Mouse (Mus musculus) intestine, postnatal 0 days (tissue): ENCODE measurements at regions not wholly inside any gene's neighbourhood (a gene's known extent, or its start where the extent isn't known, plus 50 kb on each side); places are given as distances from the start of the nearest gene placed in this dataset.
A peak's percentile ranks its signal among the peaks of the same experiment; 100 is the strongest.
"Not testable (repeated sequence)": the region's sequence is repeated elsewhere in the genome, so short reads cannot be mapped to it uniquely, and the experiment has no call there.

Experiments
- ATAC-seq: fragments of 200-750 bp; cut with Nextera tagmentation; 2 replicates; pipeline ENCODE4 v1.8.0; 2017; ENCODE audit warnings: mild to moderate bottlenecking, moderate TSS enrichment, moderate library complexity
- H3K27ac ChIP-seq: fragments of 300-500 bp; sonication (generic); 2 replicates; pipeline ENCODE4 v1.5.1; 2014; ENCODE audit warnings: mild to moderate bottlenecking, low read depth, low read length, moderate library complexity
- H3K27me3 ChIP-seq: fragments of 300-500 bp; sonication (generic); replicated peaks from 2 replicates; pipeline ENCODE4 v1.6.1; 2014; ENCODE audit warnings: low read length, mixed read lengths; ENCODE audit not compliant: control insufficient read depth, insufficient read depth
- H3K36me3 ChIP-seq: fragments of 300-500 bp; sonication (generic); 2 replicates; pipeline ENCODE4 v1.6.1; 2014; ENCODE audit warnings: mild to moderate bottlenecking, moderate library complexity; ENCODE audit not compliant: control insufficient read depth, insufficient read depth
- H3K4me1 ChIP-seq: fragments of 300-500 bp; sonication (generic); replicated peaks from 2 replicates; pipeline ENCODE4 v1.6.1; 2014; ENCODE audit warnings: antibody characterized with exemption, low read length, mixed read lengths; ENCODE audit not compliant: control insufficient read depth, insufficient read depth
- H3K4me2 ChIP-seq: fragments of 300-500 bp; sonication (generic); replicated peaks from 2 replicates; pipeline ENCODE4 v1.6.1; 2014; ENCODE audit warnings: low read depth, mild to moderate bottlenecking, moderate library complexity
- H3K4me3 ChIP-seq: fragments of 300-500 bp; sonication (generic); 2 replicates; pipeline ENCODE4 v1.5.1; 2014; ENCODE audit warnings: low read depth, low read length
- H3K9ac ChIP-seq: fragments of 300-500 bp; sonication (generic); 2 replicates; pipeline ENCODE4 v1.6.1; 2014; ENCODE audit warnings: mild to moderate bottlenecking, low read depth, low read length
- H3K9me3 ChIP-seq: fragments of 300-500 bp; sonication (generic); 2 replicates; pipeline ENCODE4 v1.6.1; 2016; ENCODE audit warnings: mixed run types; ENCODE audit not compliant: control insufficient read depth
- CTCF ChIP-seq: sonication (generic); IDR thresholded peaks from 2 replicates; pipeline ENCODE4 v1.5.1; 2016; ENCODE audit warnings: low read depth, mild to moderate bottlenecking, control low read depth, antibody characterized with exemption, moderate library complexity
- WGBS: fragments of 180-500 bp; shearing (Covaris S2); extraction: QIAGEN DNeasy Blood & Tissue Kit; methylation state at CpG from one replicate; pipeline ENCODE4 v1.1.7; 2014; 5-methylcytosine and 5-hydroxymethylcytosine counted together

DNA sequence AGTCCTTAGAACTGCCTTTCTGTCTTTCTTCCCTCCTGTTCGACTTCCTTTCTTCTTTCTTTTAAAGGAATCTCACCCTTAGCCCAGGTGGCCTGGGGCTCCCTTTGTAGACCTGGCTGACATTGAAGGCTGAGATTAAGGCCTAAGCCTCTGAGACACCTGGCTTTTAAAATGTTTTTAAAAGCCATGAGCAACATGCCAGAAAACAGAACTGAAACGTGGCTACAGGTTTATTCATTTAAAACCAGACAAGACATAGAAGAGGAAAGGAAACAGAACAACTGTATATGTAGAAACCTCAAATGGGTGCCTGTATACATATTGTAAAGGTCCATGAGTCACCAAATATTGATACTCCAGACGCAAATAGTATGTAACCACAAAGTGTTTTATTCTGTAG is 242.8 kb upstream of the Vmn1r3 start:
- Histone ChIP-seq H3K4me1 (no peaks in the 10 kb centered on the region), H3K9me3 (no peaks in the 10 kb centered on the region), H3K36me3 (no peaks in the 10 kb centered on the region), H3K27me3 (no peaks in the 10 kb centered on the region), H3K4me2 (no peak overlapping the region), H3K4me3 (no peak overlapping the region), H3K9ac (no peak overlapping the region), H3K27ac (no peak overlapping the region)
- 60% methylated on average over 3 of the region's 3 CpGs for WGBS
- TF ChIP-seq CTCF: no peak
- no peak for ATAC-seq

DNA sequence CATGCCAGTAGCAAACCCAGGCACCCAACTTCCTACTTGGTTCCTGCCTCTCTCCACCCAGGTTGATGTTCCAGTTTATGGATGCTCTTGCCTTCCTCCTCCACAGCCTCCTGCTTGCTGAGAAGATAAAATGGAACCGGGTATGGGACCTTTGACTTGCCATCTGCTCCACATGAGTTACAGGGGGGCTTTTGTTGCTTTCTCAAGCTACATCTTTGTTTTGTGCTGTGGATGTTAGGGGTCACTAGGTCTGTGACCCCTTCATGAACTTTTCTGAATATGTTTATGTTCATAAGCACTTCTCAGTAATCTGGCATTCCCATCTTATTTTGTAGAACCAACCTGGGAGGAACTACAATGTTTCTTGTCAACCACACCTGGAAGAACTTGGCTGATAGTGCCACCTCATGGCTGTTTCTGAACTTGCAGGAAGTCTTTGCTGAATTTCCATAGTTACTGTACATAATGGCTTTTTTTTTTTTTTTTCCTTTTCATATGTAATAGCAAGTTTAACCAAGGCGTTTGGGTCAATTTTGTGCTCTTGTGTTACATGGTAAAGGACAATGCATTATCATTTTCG is 234.9 kb upstream of the Vmn1r3 start:
- Histone ChIP-seq H3K9me3 (no peaks in the 10 kb centered on the region), H3K27ac (no peak overlapping the region), H3K36me3 (no peaks in the 10 kb centered on the region), H3K4me1 (no peaks in the 10 kb centered on the region), H3K27me3 (no peaks in the 10 kb centered on the region), H3K4me3 (no peak overlapping the region), H3K9ac (no peak overlapping the region), H3K4me2 (no peak overlapping the region)
- WGBS: 17% methylated on average over 3 of the region's 3 CpGs
- ATAC-seq: peak; percentile 28; the same call in 1 of the 2 replicates
- peak; percentile 78 for TF ChIP-seq CTCF

DNA sequence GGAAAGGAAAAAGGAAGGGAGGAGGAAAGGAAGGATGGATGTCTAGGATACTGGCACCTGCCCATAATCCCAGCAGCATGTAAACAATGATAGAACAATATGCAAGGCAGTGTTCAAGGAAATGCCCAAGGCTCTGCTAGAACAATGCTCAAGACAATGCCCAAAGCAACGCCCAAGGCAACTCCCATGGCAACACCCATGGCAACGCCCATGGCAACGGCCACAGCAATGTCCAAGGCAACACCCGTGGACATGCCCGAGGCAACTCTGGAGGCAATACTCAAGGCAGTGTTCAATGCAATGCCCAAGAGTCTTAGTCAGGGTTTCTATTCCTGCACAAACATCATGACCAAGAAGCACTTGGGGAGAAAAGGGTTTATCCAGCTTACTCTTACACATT is 231.5 kb upstream of the Vmn1r3 start:
- H3K4me1 ChIP-seq: no peaks in the 10 kb centered on the region
- no peaks in the 10 kb centered on the region for H3K27me3 ChIP-seq
- 78% methylated on average over 5 of the region's 5 CpGs for WGBS
- no peak overlapping the region for H3K9ac ChIP-seq
- H3K4me2 ChIP-seq: no peak overlapping the region
- H3K4me3 ChIP-seq: no peak overlapping the region
- no peak for TF ChIP-seq CTCF
- ATAC-seq: no peak
- H3K27ac ChIP-seq: no peak overlapping the region
- no peaks in the 10 kb centered on the region for H3K9me3 ChIP-seq
- H3K36me3 ChIP-seq: no peaks in the 10 kb centered on the region

DNA sequence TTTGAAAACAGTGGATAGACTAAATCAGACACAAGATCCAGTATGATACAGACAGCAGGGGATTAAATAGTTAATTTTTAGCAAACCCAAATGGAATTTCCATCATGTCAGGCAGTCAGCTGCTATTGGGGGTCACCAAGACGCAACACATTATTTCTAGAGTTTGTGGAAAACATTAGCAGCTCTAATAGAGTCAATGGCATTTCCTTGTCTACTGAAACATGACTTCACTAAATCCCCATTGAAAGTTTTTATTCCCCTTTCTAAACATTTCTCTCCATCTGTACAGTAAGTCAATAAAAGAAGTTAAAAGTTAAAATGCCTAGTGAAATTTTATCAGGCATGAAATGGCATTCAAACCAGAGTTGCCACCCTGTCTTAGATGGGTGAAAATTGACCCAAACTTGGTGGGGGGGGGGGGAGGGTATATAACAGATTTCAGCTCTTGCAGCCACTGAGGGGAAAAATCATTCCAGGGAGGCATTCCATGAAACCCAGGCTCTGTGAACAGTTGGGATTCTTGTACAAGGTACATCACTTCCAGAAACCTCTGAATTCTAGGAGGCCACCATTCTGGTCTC is 229.4 kb upstream of the Vmn1r3 start:
- H3K4me2 ChIP-seq, H3K27ac ChIP-seq, H3K9me3 ChIP-seq, ATAC-seq, H3K36me3 ChIP-seq, H3K9ac ChIP-seq, H3K4me1 ChIP-seq, H3K4me3 ChIP-seq, H3K27me3 ChIP-seq: not testable (repeated sequence)
- 56% methylated on average over 1 of the region's 1 CpGs for WGBS

DNA sequence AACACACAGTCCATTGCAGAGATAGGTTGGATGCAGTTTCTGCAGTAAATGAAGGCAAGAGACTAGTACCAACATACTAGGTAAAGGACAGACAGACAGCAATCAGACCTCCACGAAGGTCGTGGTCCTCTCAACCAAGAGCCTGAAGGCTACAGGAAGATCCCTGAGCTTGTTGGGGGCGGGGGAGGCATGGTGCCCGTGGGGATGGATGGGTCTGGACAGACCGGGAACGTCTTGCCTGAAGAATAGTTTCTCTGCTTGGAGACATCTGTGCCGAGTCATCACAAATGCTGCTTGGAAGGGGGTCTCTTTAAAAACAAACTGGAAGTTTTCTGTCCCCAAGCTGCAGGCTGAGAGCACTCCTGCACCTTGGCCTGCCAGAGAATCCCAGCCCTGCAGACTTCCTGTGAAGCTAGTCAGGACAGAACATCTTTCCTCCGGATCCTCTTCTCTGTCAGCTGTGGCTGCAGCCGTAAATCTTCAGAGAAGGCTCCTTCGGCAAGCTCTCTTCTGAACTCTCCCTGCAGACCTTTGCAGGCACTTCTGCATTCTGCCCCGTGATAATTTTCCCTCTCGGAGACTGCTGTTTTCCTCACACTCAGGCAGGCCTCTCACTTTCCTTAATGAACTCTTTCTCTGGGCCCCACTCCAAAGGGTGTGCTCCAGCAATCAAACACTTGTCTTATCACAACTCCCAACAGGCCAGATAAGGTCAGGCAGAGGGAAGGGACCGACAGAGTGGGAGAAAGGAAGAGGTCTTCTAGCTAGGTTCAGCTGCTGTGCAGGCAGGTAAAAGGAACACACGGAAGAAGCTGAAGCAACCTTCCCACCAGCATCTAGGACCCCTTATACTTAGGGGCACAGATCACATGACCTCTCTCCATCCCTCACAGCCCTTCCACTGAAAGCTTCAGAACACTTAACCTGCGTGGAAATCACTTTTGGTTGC is 228.6 kb upstream of the Vmn1r3 start:
- no peak overlapping the region for H3K27ac ChIP-seq
- no peak overlapping the region for H3K9ac ChIP-seq

DNA sequence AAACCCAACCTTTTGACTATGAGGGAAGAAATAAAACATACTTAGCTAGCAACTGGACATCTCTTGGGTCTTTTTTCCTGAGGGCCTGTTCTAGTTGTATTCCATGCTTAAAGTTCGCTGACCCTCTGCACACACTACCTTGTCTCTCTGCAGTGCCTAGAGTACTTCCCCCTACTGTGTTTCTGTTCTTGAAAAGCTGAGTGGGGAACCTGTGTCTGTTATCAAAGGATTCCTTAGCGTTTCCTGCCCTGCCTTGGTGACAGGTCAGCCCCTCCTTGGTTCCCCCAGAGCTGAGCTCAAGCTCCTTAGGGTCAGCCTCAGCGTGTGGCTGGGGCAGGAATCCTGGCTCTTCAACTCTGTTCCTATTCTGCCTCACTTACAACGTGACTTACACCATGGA is 227.2 kb upstream of the Vmn1r3 start:
- not testable (repeated sequence) for H3K36me3 ChIP-seq, H3K4me1 ChIP-seq, ATAC-seq, H3K27me3 ChIP-seq, H3K4me2 ChIP-seq, H3K4me3 ChIP-seq, H3K27ac ChIP-seq, H3K9ac ChIP-seq, H3K9me3 ChIP-seq
- WGBS: 64% methylated on average over 4 of the region's 4 CpGs

More for the DNA sequence above, 228.6 kb upstream of the Vmn1r3 start:
- WGBS: 28% methylated on average over 15 of the region's 15 CpGs
- Histone ChIP-seq H3K27me3 (no peaks in the 10 kb centered on the region), H3K4me1 (no peaks in the 10 kb centered on the region), H3K4me2 (0 out of 2 replicates have a peak overlapping the region, but pooled peaks have one; percentile 18), H3K9me3 (no peaks in the 10 kb centered on the region), H3K4me3 (no peak overlapping the region), H3K36me3 (no peaks in the 10 kb centered on the region)
- ATAC-seq: peak; percentile 71
- no peak for TF ChIP-seq CTCF

DNA sequence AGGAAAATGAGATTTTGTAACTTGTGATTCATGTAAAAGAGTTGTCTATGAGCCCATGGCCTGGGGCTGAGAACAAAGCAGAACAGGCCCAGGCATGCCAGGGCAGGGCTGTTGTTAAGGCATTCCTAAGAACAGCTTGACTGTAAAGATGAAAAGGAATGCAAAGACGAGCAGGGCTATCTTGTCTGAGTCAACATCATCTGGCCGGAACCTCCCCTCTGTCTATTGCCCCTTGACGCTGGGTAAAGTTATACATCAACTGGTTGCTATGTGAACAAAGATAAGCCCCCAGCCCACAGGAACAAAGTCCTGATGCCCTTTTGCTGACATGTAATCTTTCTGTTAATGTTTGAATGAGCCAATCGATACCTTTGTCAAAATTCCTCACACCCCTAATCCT is 217.7 kb upstream of the Vmn1r3 start:
- H3K9me3 ChIP-seq, H3K36me3 ChIP-seq, H3K4me2 ChIP-seq, H3K4me3 ChIP-seq, H3K27ac ChIP-seq, H3K9ac ChIP-seq, H3K27me3 ChIP-seq, H3K4me1 ChIP-seq, ATAC-seq: not testable (repeated sequence)
- 29% methylated on average over 4 of the region's 4 CpGs for WGBS

DNA sequence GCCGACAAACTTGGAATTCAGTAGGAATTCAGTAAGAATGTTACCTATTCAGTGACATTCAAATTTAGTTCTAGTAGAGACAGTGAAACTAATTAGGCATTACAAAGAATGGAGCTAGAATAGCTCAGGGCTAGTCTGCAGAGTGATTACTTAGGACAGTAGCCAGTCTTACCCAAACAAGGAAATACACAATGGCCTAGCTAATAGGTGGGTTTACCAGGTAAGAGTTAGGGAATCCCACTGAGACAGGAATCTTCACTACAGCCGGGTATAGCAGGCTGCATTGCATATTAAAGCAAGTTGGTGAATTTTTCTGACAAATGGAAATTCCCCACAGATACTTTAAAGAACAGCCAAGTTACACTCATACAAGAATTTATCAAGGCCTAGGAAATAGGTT is 216.6 kb upstream of the Vmn1r3 start:
- H3K9ac ChIP-seq, H3K4me1 ChIP-seq, H3K27ac ChIP-seq, H3K4me3 ChIP-seq, ATAC-seq, H3K36me3 ChIP-seq, H3K4me2 ChIP-seq, H3K27me3 ChIP-seq, H3K9me3 ChIP-seq: not testable (repeated sequence)
- WGBS: 85% methylated on average over 2 of the region's 2 CpGs

DNA sequence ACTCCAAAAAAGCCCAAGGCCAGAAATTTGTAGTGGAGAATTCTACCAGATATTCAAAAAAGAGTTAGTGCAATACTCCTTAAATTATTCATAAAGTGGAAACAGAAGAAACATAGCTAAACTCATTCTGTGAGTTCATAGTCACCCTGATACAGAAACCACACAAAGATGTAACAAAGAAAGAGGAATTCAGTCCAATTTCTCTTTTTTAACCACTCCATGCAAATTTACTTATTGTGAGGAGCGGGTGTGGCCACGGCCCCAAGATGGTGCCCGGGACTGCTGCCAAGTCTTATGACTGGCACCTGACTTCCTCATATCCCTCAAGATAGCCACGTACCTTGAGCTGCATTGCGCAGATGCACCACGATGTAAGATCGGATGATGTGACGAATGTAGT is 206.4 kb upstream of the Vmn1r3 start:
- not testable (repeated sequence) for H3K36me3 ChIP-seq, H3K27me3 ChIP-seq, ATAC-seq, H3K4me3 ChIP-seq, H3K9me3 ChIP-seq, H3K4me1 ChIP-seq, H3K27ac ChIP-seq, H3K4me2 ChIP-seq, H3K9ac ChIP-seq
- WGBS: 72% methylated on average over 7 of the region's 8 CpGs
